Mouse (Mus musculus) forebrain, embryonic 13.5 days (tissue): ENCODE data around the gene Pfdn4. TPM values are rescaled to one million over a fixed set of nuclear protein-coding genes. Genes with fewer than 3 reads are reported as not detected.
A peak's percentile ranks its signal among the peaks of the same experiment; 100 is the strongest.

ENCODE experiments used
- ATAC-seq: fragments of 200-750 bp; cut with Nextera tagmentation; 2 replicates; pipeline ENCODE4 v1.8.0; 2017
- H3K27ac ChIP-seq: fragments of 300-500 bp; sonication (generic); 2 replicates; pipeline ENCODE4 v1.5.1; 2015; ENCODE audit warnings: inconsistent platforms, mild to moderate bottlenecking, moderate library complexity
- H3K27me3 ChIP-seq: fragments of 300-500 bp; sonication (generic); 2 replicates; pipeline ENCODE4 v1.6.1; 2015; ENCODE audit warnings: mild to moderate bottlenecking, inconsistent platforms
- H3K36me3 ChIP-seq: fragments of 300-500 bp; sonication (generic); 2 replicates; pipeline ENCODE4 v1.6.1; 2015; ENCODE audit warnings: mild to moderate bottlenecking, inconsistent platforms; ENCODE audit not compliant: poor library complexity, severe bottlenecking
- H3K4me1 ChIP-seq: fragments of 300-500 bp; sonication (generic); 2 replicates; pipeline ENCODE4 v1.6.1; 2015; ENCODE audit warnings: inconsistent platforms
- H3K4me2 ChIP-seq: fragments of 300-500 bp; sonication (generic); 2 replicates; pipeline ENCODE4 v1.6.1; 2015; ENCODE audit warnings: inconsistent platforms, mild to moderate bottlenecking, moderate library complexity
- H3K4me3 ChIP-seq: fragments of 300-500 bp; sonication (generic); 2 replicates; pipeline ENCODE4 v1.5.1; 2015; ENCODE audit warnings: mild to moderate bottlenecking, inconsistent platforms
- H3K9ac ChIP-seq: fragments of 300-500 bp; sonication (generic); 2 replicates; pipeline ENCODE4 v1.6.1; 2015; ENCODE audit warnings: mild to moderate bottlenecking, inconsistent platforms
- H3K9me3 ChIP-seq: fragments of 300-500 bp; sonication (generic); replicated peaks from 2 replicates; pipeline ENCODE4 v1.6.1; 2016; ENCODE audit warnings: inconsistent platforms
- WGBS: fragments of 180-500 bp; shearing (Covaris S2); methylation state at CpG from one replicate; pipeline ENCODE4 v1.1.7; 2015; 5-methylcytosine and 5-hydroxymethylcytosine counted together
- polyA plus RNA-seq: library from polyadenylated mRNA; unstranded; fragments of >200 nt; fragmentation: Nextera tagmentation; extraction: Ambion mirVana; gene quantifications from 2 replicates; pipeline ENCODE4 v1.2.1, GENCODE M21; 2015

Pfdn4 gene
- polyA plus RNA-seq, 1 experiment from 2014 or later: 166 TPM

- Histone ChIP-seq H3K4me1 (peaks cover 9% of the 10 kb centered on the region), H3K9ac (no peak overlapping the region), H3K4me2 (no peak overlapping the region), H3K4me3 (no peak overlapping the region), H3K27ac (no peak overlapping the region), H3K36me3 (no peaks in the 10 kb centered on the region), H3K9me3 (no peaks in the 10 kb centered on the region), H3K27me3 (no peaks in the 10 kb centered on the region)
- ATAC-seq: no peak
These were observed 39.6 kb downstream of the Pfdn4 start for GRCm38 (mm10) chr2:170535841-170536240.

- Histone ChIP-seq H3K36me3 (no peaks in the 10 kb centered on the region), H3K9ac (no peak overlapping the region), H3K27me3 (no peaks in the 10 kb centered on the region), H3K27ac (no peak overlapping the region), H3K9me3 (no peaks in the 10 kb centered on the region), H3K4me3 (no peak overlapping the region), H3K4me2 (no peak overlapping the region), H3K4me1 (peaks cover 8% of the 10 kb centered on the region; the same call in 1 of the 2 replicates)
- 86% methylated on average over 9 of the region's 9 CpGs for WGBS
- ATAC-seq: no peak
These were observed 43.0 kb downstream of the Pfdn4 start for GRCm38 (mm10) chr2:170539211-170539610.

- H3K4me1 ChIP-seq: peaks cover 33% of the 10 kb centered on the region
- H3K4me3 ChIP-seq: no peak overlapping the region
- no peaks in the 10 kb centered on the region for H3K36me3 ChIP-seq
- no peaks in the 10 kb centered on the region for H3K9me3 ChIP-seq
- no peak overlapping the region for H3K4me2 ChIP-seq
- ATAC-seq: no peak
- H3K27ac ChIP-seq: no peak overlapping the region
- WGBS: 90% methylated on average over 4 of the region's 5 CpGs
- no peak overlapping the region for H3K9ac ChIP-seq
- 0 out of 2 replicates have a peak, but pooled peaks cover 2% of the 10 kb centered on the region for H3K27me3 ChIP-seq
These were observed 47.4 kb downstream of the Pfdn4 start for GRCm38 (mm10) chr2:170543625-170544024.

- H3K27me3 ChIP-seq: 0 out of 2 replicates have a peak, but pooled peaks cover 2% of the 10 kb centered on the region
- WGBS: 37% methylated on average over 3 of the region's 3 CpGs
- no peak overlapping the region for H3K27ac ChIP-seq
- no peaks in the 10 kb centered on the region for H3K36me3 ChIP-seq
- no peak for ATAC-seq
- no peak overlapping the region for H3K4me3 ChIP-seq
- no peak overlapping the region for H3K9ac ChIP-seq
- H3K9me3 ChIP-seq: no peaks in the 10 kb centered on the region
- H3K4me1 ChIP-seq: peaks cover 36% of the 10 kb centered on the region
- H3K4me2 ChIP-seq: no peak overlapping the region
These were observed 47.9 kb downstream of the Pfdn4 start for GRCm38 (mm10) chr2:170544159-170544558.

GRCm38 (mm10) chr2:170544950-170545349 is 48.7 kb downstream of the Pfdn4 start:
- Histone ChIP-seq H3K27me3 (0 out of 2 replicates have a peak, but pooled peaks cover 2% of the 10 kb centered on the region), H3K4me1 (peaks cover 40% of the 10 kb centered on the region), H3K36me3 (no peaks in the 10 kb centered on the region), H3K9me3 (no peaks in the 10 kb centered on the region), H3K9ac (no peak overlapping the region), H3K27ac (no peak overlapping the region), H3K4me2 (no peak overlapping the region), H3K4me3 (no peak overlapping the region)
- no peak for ATAC-seq
- 87% methylated on average over 7 of the region's 7 CpGs for WGBS

- H3K4me3 ChIP-seq: no peak overlapping the region
- no peak for ATAC-seq
- H3K4me1 ChIP-seq: peaks cover 46% of the 10 kb centered on the region
- no peak overlapping the region for H3K4me2 ChIP-seq
- 0 out of 2 replicates have a peak, but pooled peaks cover 2% of the 10 kb centered on the region for H3K27me3 ChIP-seq
- no peaks in the 10 kb centered on the region for H3K9me3 ChIP-seq
- no peak overlapping the region for H3K9ac ChIP-seq
- no peaks in the 10 kb centered on the region for H3K36me3 ChIP-seq
- H3K27ac ChIP-seq: no peak overlapping the region
- WGBS: 62% methylated on average over 4 of the region's 4 CpGs
These were observed 49.5 kb downstream of the Pfdn4 start for GRCm38 (mm10) chr2:170545745-170546144.

- Histone ChIP-seq H3K4me1 (peaks cover 62% of the 10 kb centered on the region), H3K36me3 (no peaks in the 10 kb centered on the region), H3K9ac (no peak overlapping the region), H3K27me3 (0 out of 2 replicates have a peak, but pooled peaks cover 2% of the 10 kb centered on the region), H3K4me3 (no peak overlapping the region), H3K4me2 (no peak overlapping the region), H3K27ac (no peak overlapping the region), H3K9me3 (no peaks in the 10 kb centered on the region)
- no peak for ATAC-seq
- 13% methylated on average over 6 of the region's 6 CpGs for WGBS
These were observed 51.3 kb downstream of the Pfdn4 start for GRCm38 (mm10) chr2:170547526-170547925.

- H3K36me3 ChIP-seq: no peaks in the 10 kb centered on the region
- WGBS: 24% methylated on average over 4 of the region's 4 CpGs
- H3K4me2 ChIP-seq: no peak overlapping the region
- H3K27ac ChIP-seq: no peak overlapping the region; the same call in 1 of the 2 replicates
- H3K27me3 ChIP-seq: 0 out of 2 replicates have a peak, but pooled peaks cover 2% of the 10 kb centered on the region
- no peak overlapping the region for H3K4me3 ChIP-seq
- ATAC-seq: no peak
- H3K4me1 ChIP-seq: peaks cover 65% of the 10 kb centered on the region
- no peak overlapping the region for H3K9ac ChIP-seq
- H3K9me3 ChIP-seq: no peaks in the 10 kb centered on the region
These were observed 51.8 kb downstream of the Pfdn4 start for GRCm38 (mm10) chr2:170548046-170548445.

- H3K27me3 ChIP-seq: peaks cover 2% of the 10 kb centered on the region; the same call in 1 of the 2 replicates
- H3K36me3 ChIP-seq: no peaks in the 10 kb centered on the region
- ATAC-seq: no peak
- H3K4me1 ChIP-seq: peaks cover 64% of the 10 kb centered on the region
- H3K9ac ChIP-seq: no peak overlapping the region
- H3K27ac ChIP-seq: no peak overlapping the region; the same call in 1 of the 2 replicates
- WGBS: 49% methylated on average over 2 of the region's 2 CpGs
- no peak overlapping the region for H3K4me2 ChIP-seq
- H3K4me3 ChIP-seq: no peak overlapping the region
- H3K9me3 ChIP-seq: no peaks in the 10 kb centered on the region
These were observed 52.9 kb downstream of the Pfdn4 start for GRCm38 (mm10) chr2:170549146-170549545.

- 9% methylated on average over 5 of the region's 5 CpGs for WGBS
- no peaks in the 10 kb centered on the region for H3K9me3 ChIP-seq
- H3K4me2 ChIP-seq: no peak overlapping the region
- peak overlapping the region; percentile 7; the same call in 1 of the 2 replicates for H3K27ac ChIP-seq
- H3K4me1 ChIP-seq: peaks cover 61% of the 10 kb centered on the region
- peaks cover 11% of the 10 kb centered on the region for H3K27me3 ChIP-seq
- no peak overlapping the region for H3K4me3 ChIP-seq
- H3K36me3 ChIP-seq: no peaks in the 10 kb centered on the region
- ATAC-seq: peak; percentile 73
- no peak overlapping the region for H3K9ac ChIP-seq
These were observed 54.0 kb downstream of the Pfdn4 start for GRCm38 (mm10) chr2:170550240-170550639.

GRCm38 (mm10) chr2:170552088-170552487 is 55.9 kb downstream of the Pfdn4 start:
- peaks cover 10% of the 10 kb centered on the region for H3K27me3 ChIP-seq
- H3K4me3 ChIP-seq: no peak overlapping the region
- no peak overlapping the region for H3K9ac ChIP-seq
- H3K4me2 ChIP-seq: no peak overlapping the region
- peaks cover 55% of the 10 kb centered on the region for H3K4me1 ChIP-seq
- no peak overlapping the region for H3K27ac ChIP-seq
- ATAC-seq: peak; percentile 55
- no peaks in the 10 kb centered on the region for H3K9me3 ChIP-seq
- 25% methylated on average over 7 of the region's 7 CpGs for WGBS
- no peaks in the 10 kb centered on the region for H3K36me3 ChIP-seq

GRCm38 (mm10) chr2:170563956-170564855 is 68.0 kb downstream of the Pfdn4 start:
- Histone ChIP-seq H3K9ac (no peak overlapping the region), H3K4me2 (no peak overlapping the region), H3K9me3 (no peaks in the 10 kb centered on the region), H3K27ac (no peak overlapping the region), H3K27me3 (no peaks in the 10 kb centered on the region), H3K4me3 (no peak overlapping the region), H3K4me1 (peaks cover 13% of the 10 kb centered on the region), H3K36me3 (no peaks in the 10 kb centered on the region)
- ATAC-seq: no peak
- 83% methylated on average over 15 of the region's 15 CpGs for WGBS
